Mouse (Mus musculus): ENCODE measurements around the gene Tmem125.

- TF ChIP-seq POLR2A (IDR thresholded peaks at IDR 0.05; ENCODE audit: control insufficient read depth, low read depth, low read length) (no peak), CTCF (IDR thresholded peaks at IDR 0.05; ENCODE audit: control insufficient read depth, insufficient read depth, insufficient replicate concordance, low read depth, low read length) (0 out of 2 replicates have a peak, but pooled peaks have one; percentile 34)
These were observed 35.5 kb upstream of the Tmem125 start for GRCm38 (mm10) chr4:118579313-118579712.
